Mouse (Mus musculus) megakaryocyte, embryonic 14.5 days (primary cell): ENCODE measurements around the gene Rplp2. TPM values are rescaled to one million over a fixed set of nuclear protein-coding genes. Genes with fewer than 3 reads are reported as not detected.

Source experiments
- H3K27me3 ChIP-seq: replicated peaks from 2 replicates; pipeline ENCODE3; 2012; ENCODE audit warnings: inconsistent platforms
- H3K36me3 ChIP-seq: replicated peaks from 2 replicates; pipeline ENCODE3; 2012; ENCODE audit warnings: low read length, inconsistent platforms, mixed read lengths
- H3K4me1 ChIP-seq: 2 replicates; pipeline ENCODE4 v1.6.1; 2012; ENCODE audit warnings: inconsistent platforms
- H3K4me3 ChIP-seq: replicated peaks from 2 replicates; pipeline ENCODE3; 2012; ENCODE audit warnings: moderate library complexity, mild to moderate bottlenecking, inconsistent platforms
- H3K9me3 ChIP-seq: 2 replicates; pipeline ENCODE4 v1.6.1; 2012; ENCODE audit warnings: inconsistent platforms
- FLI1 ChIP-seq: IDR thresholded peaks from 2 replicates; pipeline ENCODE4 v1.6.1; 2012; ENCODE audit warnings: low read length, inconsistent platforms, mixed read lengths
- GATA1 ChIP-seq: IDR thresholded peaks from 3 replicates; pipeline ENCODE4 v1.6.1; 2012; ENCODE audit warnings: mixed read lengths, low read length, inconsistent platforms, borderline replicate concordance
- polyA plus RNA-seq: library from polyadenylated mRNA; stranded (reverse); fragments of >175 nt; gene quantifications from 2 replicates; pipeline ENCODE4 v1.2.3, GENCODE M21; 2012; ENCODE audit warnings: low replicate concordance; ENCODE audit not compliant: insufficient read depth

The Rplp2 gene
- polyA plus RNA-seq, 1 experiment = 9,533 TPM

- Histone ChIP-seq H3K9me3 (no peaks in the 10 kb centered on the region), H3K36me3 (peaks cover 99% of the 10 kb centered on the region), H3K27me3 (no peaks in the 10 kb centered on the region), H3K4me3 (no peak overlapping the region), H3K4me1 (peaks cover 49% of the 10 kb centered on the region)
- TF ChIP-seq FLI1 (no peak), GATA1 (no peak)
Observed at GRCm38 (mm10) chr7:141492738-141493137, 45.6 kb downstream of the Rplp2 start.

GRCm38 (mm10) chr7:141493729-141494128 is 46.6 kb downstream of the Rplp2 start:
- Histone ChIP-seq H3K36me3 (peaks cover 100% of the 10 kb centered on the region), H3K9me3 (no peaks in the 10 kb centered on the region), H3K4me1 (peaks cover 47% of the 10 kb centered on the region), H3K4me3 (no peak overlapping the region), H3K27me3 (no peaks in the 10 kb centered on the region)
- TF ChIP-seq GATA1 = no peak

GRCm38 (mm10) chr7:141495379-141495778 is 48.2 kb downstream of the Rplp2 start:
- peaks cover 34% of the 10 kb centered on the region for H3K4me1 ChIP-seq
- no peak overlapping the region for H3K4me3 ChIP-seq
- H3K36me3 ChIP-seq = peaks cover 100% of the 10 kb centered on the region
- no peak for TF ChIP-seq FLI1
- TF ChIP-seq GATA1 = no peak
- no peaks in the 10 kb centered on the region for H3K9me3 ChIP-seq
- H3K27me3 ChIP-seq = no peaks in the 10 kb centered on the region

GRCm38 (mm10) chr7:141495940-141496339 is 48.8 kb downstream of the Rplp2 start:
- TF ChIP-seq FLI1 = no peak
- no peak for TF ChIP-seq GATA1
- Histone ChIP-seq H3K27me3 (no peaks in the 10 kb centered on the region), H3K4me3 (no peak overlapping the region), H3K9me3 (no peaks in the 10 kb centered on the region), H3K4me1 (peaks cover 28% of the 10 kb centered on the region), H3K36me3 (peaks cover 98% of the 10 kb centered on the region)

- H3K4me3 ChIP-seq = no peak overlapping the region
- peaks cover 19% of the 10 kb centered on the region for H3K4me1 ChIP-seq
- no peaks in the 10 kb centered on the region for H3K27me3 ChIP-seq
- no peak for TF ChIP-seq GATA1
- no peak for TF ChIP-seq FLI1
- H3K36me3 ChIP-seq = peaks cover 97% of the 10 kb centered on the region
- no peaks in the 10 kb centered on the region for H3K9me3 ChIP-seq
Observed at GRCm38 (mm10) chr7:141497600-141497999, 50.4 kb downstream of the Rplp2 start.

Other genes starting within 250 kb of the Rplp2 start
- 0.57 TPM in 1 of 2 replicates, not detected in the other for gene Lmntd2, start 233.3 kb upstream of the Rplp2 start, polyA plus RNA-seq
- gene Rassf7, start 231.5 kb upstream of the Rplp2 start, polyA plus RNA-seq = 3.6 and 11.1 TPM in 2 replicates
- gene Phrf1, start 218.6 kb upstream of the Rplp2 start, polyA plus RNA-seq = 82.9 and 114 TPM in 2 replicates
- gene Irf7, start 180.9 kb upstream of the Rplp2 start, polyA plus RNA-seq = 154 and 188 TPM in 2 replicates
- not detected in 2 replicates for gene Cdhr5, start 170.6 kb upstream of the Rplp2 start, polyA plus RNA-seq
- gene Sct, start 168.2 kb upstream of the Rplp2 start, polyA plus RNA-seq = not detected in 2 replicates
- 0.04 TPM in 1 of 2 replicates, not detected in the other for gene Drd4, start 155.4 kb upstream of the Rplp2 start, polyA plus RNA-seq
- 52.9 and 121 TPM in 2 replicates for gene Deaf1, start 119.7 kb upstream of the Rplp2 start, polyA plus RNA-seq
- gene Tmem80, start 119.6 kb upstream of the Rplp2 start, polyA plus RNA-seq = 12.3 and 27.1 TPM in 2 replicates
- gene Eps8l2, start 108.5 kb upstream of the Rplp2 start, polyA plus RNA-seq = 0.10 TPM in 1 of 2 replicates, not detected in the other
- 173 and 451 TPM in 2 replicates for gene Taldo1, start 55.2 kb upstream of the Rplp2 start, polyA plus RNA-seq
- gene Gatd1, start 33.2 kb upstream of the Rplp2 start, polyA plus RNA-seq = 11.1 TPM in 1 of 2 replicates, not detected in the other
- not detected in 2 replicates for gene Cend1, start 17.9 kb upstream of the Rplp2 start, polyA plus RNA-seq
- gene Slc25a22, start 9.5 kb upstream of the Rplp2 start, polyA plus RNA-seq = 22.2 and 47.0 TPM in 2 replicates
- gene Pidd1, start 3.3 kb upstream of the Rplp2 start, polyA plus RNA-seq = 13.0 and 25.6 TPM in 2 replicates
- gene Pnpla2, start 7.8 kb downstream of the Rplp2 start, polyA plus RNA-seq = 230 and 314 TPM in 2 replicates
- gene Cracr2b, start 13.7 kb downstream of the Rplp2 start, polyA plus RNA-seq = 19.4 and 29.4 TPM in 2 replicates
- gene Cd151, start 20.0 kb downstream of the Rplp2 start, polyA plus RNA-seq = 56.1 and 168 TPM in 2 replicates
- 49.6 and 150 TPM in 2 replicates for gene Polr2l, start 27.8 kb downstream of the Rplp2 start, polyA plus RNA-seq
- 53.2 and 54.8 TPM in 2 replicates for gene Tspan4, start 27.9 kb downstream of the Rplp2 start, polyA plus RNA-seq
- gene Chid1, start 92.5 kb downstream of the Rplp2 start, polyA plus RNA-seq = 28.4 and 49.7 TPM in 2 replicates
- gene Ap2a2, start 114.8 kb downstream of the Rplp2 start, polyA plus RNA-seq = 22.5 and 22.9 TPM in 2 replicates
- gene Muc6, start 207.9 kb downstream of the Rplp2 start, polyA plus RNA-seq = 1.3 and 4.0 TPM in 2 replicates
- 0.10 and 1.1 TPM in 2 replicates for gene Muc2, start 243.0 kb downstream of the Rplp2 start, polyA plus RNA-seq